Mouse (Mus musculus): ENCODE results near the gene Unk. TPM values are rescaled to one million over a fixed set of nuclear protein-coding genes. Genes with fewer than 3 reads are reported as not detected.
A peak's percentile ranks its signal among the peaks of the same experiment; 100 is the strongest.

The Unk gene
- total RNA-seq (2014; fragmentation: Nextera tagmentation): 25.4 and 40.0 TPM in 2 replicates
- 15.2 and 19.9 TPM in 2 replicates for total RNA-seq (2017)

- peak; percentile 78 for ATAC-seq (replicated peaks; ENCODE audit: poor library complexity, severe bottlenecking)
These were observed at the start of gene Unk for GRCm38 (mm10) chr11:116030088-116030897. TSS of gene Unk (plus strand) at chr11:116030322.

GRCm38 (mm10) chr11:115982472-115982871 is 47.6 kb upstream of the Unk start:
- ATAC-seq (replicated peaks; ENCODE audit: poor library complexity, severe bottlenecking): no peak

GRCm38 (mm10) chr11:115983291-115983690 is 46.8 kb upstream of the Unk start:
- no peak for ATAC-seq (replicated peaks; ENCODE audit: poor library complexity, severe bottlenecking)

GRCm38 (mm10) chr11:115989686-115990085 is 40.4 kb upstream of the Unk start:
- ATAC-seq (replicated peaks; ENCODE audit: poor library complexity, severe bottlenecking): no peak

GRCm38 (mm10) chr11:115992098-115992497 is 38.0 kb upstream of the Unk start:
- ATAC-seq (replicated peaks; ENCODE audit: poor library complexity, severe bottlenecking): no peak

- no peak for ATAC-seq (replicated peaks; ENCODE audit: poor library complexity, severe bottlenecking)
These were observed 34.9 kb upstream of the Unk start for GRCm38 (mm10) chr11:115995256-115995655.

GRCm38 (mm10) chr11:115997047-115997446 is 33.1 kb upstream of the Unk start:
- ATAC-seq (replicated peaks; ENCODE audit: poor library complexity, severe bottlenecking): no peak

GRCm38 (mm10) chr11:115997662-115998061 is 32.5 kb upstream of the Unk start:
- ATAC-seq (replicated peaks; ENCODE audit: poor library complexity, severe bottlenecking): no peak

- no peak for ATAC-seq (replicated peaks; ENCODE audit: poor library complexity, severe bottlenecking)
These were observed 31.1 kb upstream of the Unk start for GRCm38 (mm10) chr11:115999027-115999426.

- ATAC-seq (replicated peaks; ENCODE audit: poor library complexity, severe bottlenecking): peak; percentile 52
These were observed 30.5 kb upstream of the Unk start for GRCm38 (mm10) chr11:115999538-116000143.

GRCm38 (mm10) chr11:116000607-116001006 is 29.5 kb upstream of the Unk start:
- ATAC-seq (replicated peaks; ENCODE audit: poor library complexity, severe bottlenecking): no peak

- ATAC-seq (replicated peaks; ENCODE audit: poor library complexity, severe bottlenecking): no peak
These were observed 28.4 kb upstream of the Unk start for GRCm38 (mm10) chr11:116001725-116002124.

- ATAC-seq (replicated peaks; ENCODE audit: poor library complexity, severe bottlenecking): no peak
These were observed 27.2 kb upstream of the Unk start for GRCm38 (mm10) chr11:116002894-116003293.

GRCm38 (mm10) chr11:116004186-116004823 is 25.8 kb upstream of the Unk start:
- ATAC-seq (replicated peaks; ENCODE audit: poor library complexity, severe bottlenecking): no peak

- peak; percentile 85 for ATAC-seq (replicated peaks; ENCODE audit: poor library complexity, severe bottlenecking)
These were observed 25.1 kb upstream of the Unk start for GRCm38 (mm10) chr11:116004840-116005700.

- ATAC-seq (replicated peaks; ENCODE audit: poor library complexity, severe bottlenecking): no peak
These were observed 24.3 kb upstream of the Unk start for GRCm38 (mm10) chr11:116005701-116006419.

GRCm38 (mm10) chr11:116007095-116007850 is 22.8 kb upstream of the Unk start:
- no peak for ATAC-seq (replicated peaks; ENCODE audit: poor library complexity, severe bottlenecking)

- no peak for ATAC-seq (replicated peaks; ENCODE audit: poor library complexity, severe bottlenecking)
These were observed 21.7 kb upstream of the Unk start for GRCm38 (mm10) chr11:116008411-116008810.

GRCm38 (mm10) chr11:116008832-116009375 is 21.2 kb upstream of the Unk start:
- no peak for ATAC-seq (replicated peaks; ENCODE audit: poor library complexity, severe bottlenecking)

Data from granulocyte monocyte progenitor cell, adult 5-6 weeks (primary cell).